Mouse (Mus musculus): Measurements from ENCODE around the gene Emc6.

The Emc6 gene

GRCm38 (mm10) chr11:73176608-73177508, at the start of gene Emc6, which contains the start of gene Tax1bp3:
TSS of gene Emc6 (minus strand) at chr11:73177037.
TSS of gene Tax1bp3 (plus strand) at chr11:73177083.
- peak; percentile 85 for DNase-seq (ENCODE audit: low spot score)

DNA sequence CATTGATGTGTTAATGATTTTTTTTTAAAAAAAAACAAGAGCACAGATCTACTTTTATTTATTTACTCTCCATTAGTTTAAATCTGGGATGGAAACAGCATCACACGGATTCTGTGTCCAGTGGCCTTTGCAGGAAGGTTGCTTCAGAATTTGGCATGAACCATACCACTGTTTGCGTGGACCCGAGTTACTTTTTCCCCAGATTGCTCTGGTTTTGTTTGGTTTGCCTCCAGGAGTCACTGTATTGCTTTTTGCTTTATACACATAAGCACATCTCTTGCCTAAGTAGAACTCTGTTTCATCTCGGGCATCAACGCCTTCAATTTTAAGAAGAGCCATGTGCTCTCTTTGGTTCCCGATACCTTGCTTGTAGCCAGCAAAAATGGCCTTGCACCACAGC, 49.0 kb upstream of the Emc6 start:
- DNase-seq (ENCODE audit: low spot score), result no peak

DNA sequence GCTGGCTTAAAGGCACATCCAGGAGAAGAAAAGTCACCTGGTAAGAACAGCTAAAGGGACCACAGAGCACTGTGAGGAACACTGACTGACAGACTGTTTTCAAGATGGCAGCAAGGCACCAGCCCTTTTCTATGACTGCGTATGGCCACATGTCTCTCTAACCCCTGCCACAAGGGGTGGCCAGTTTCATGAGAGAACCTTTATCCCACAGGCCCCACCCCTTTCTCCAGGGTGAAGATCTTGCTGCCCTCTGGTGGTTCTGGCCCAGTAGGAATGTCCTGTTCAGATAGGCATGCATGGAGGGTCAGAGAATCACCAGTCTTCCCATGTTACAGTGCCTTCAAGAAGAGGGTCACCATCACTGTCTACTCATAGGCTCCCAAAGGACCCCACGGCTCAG, 47.1 kb upstream of the Emc6 start:
- no peak for DNase-seq (ENCODE audit: low spot score)

DNA sequence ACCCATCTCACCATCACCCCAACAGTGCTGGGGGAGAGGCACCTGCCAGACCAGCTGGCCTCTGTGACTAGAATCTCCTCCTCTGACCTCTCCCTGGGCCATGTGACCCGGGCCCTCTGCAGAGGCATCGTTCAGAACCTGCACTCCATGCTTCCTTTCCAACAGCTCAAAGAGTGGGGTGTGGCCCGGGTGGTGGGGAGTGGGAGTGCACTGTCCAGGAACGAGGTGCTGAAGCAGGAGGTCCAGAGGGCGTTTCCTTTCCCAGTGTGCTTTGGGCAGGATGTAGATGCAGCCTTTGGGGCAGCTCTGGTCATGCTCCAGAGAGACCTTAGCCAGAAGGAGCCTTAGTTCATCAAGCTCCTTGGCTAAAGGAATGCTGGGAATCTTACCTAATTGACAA, 46.0 kb upstream of the Emc6 start:
- DNase-seq (ENCODE audit: low spot score), result no peak

DNA sequence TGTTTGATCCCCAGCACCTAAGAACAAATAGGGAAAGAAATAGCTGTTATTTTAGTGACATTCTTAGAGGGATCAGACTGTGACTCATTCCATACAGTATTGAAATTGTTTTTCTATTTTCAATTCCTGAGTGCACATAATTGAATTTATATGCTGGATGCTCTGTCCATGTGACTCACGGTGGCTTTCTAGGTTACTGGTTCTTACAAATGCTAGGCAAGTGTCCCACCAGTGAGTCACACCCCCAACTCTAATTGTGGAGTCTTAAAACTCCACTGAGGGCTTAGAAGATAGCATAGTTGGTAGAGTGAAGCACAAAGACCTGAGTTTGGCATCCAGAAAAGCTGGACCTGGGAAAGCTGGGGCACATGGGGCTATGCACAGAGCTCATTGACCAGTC, 43.8 kb upstream of the Emc6 start:
- DNase-seq (ENCODE audit: low spot score), result no peak

DNA sequence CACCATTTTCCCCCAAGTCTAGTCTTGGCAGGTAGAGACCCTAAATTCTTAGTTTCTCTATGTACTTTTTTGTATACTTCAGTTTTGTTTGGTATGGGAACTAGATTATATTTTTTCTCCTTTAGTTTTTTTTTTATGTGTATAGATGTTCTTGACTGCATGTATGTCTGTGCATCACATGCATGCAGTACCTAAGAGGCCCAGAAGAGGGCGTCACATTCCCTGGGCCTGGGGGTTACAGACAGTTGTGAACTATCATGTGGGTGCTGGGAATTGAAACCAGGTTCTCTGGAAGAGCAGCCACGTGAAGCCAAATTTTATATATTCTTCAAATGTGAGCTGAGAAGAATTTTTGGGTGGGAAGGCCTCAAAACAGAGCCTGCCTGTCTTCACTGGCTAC, 42.8 kb upstream of the Emc6 start:
- no peak for DNase-seq (ENCODE audit: low spot score)

- DNase-seq (ENCODE audit: low spot score), result no peak
These were observed 37.1 kb upstream of the Emc6 start for GRCm38 (mm10) chr11:73213956-73214355.

DNA sequence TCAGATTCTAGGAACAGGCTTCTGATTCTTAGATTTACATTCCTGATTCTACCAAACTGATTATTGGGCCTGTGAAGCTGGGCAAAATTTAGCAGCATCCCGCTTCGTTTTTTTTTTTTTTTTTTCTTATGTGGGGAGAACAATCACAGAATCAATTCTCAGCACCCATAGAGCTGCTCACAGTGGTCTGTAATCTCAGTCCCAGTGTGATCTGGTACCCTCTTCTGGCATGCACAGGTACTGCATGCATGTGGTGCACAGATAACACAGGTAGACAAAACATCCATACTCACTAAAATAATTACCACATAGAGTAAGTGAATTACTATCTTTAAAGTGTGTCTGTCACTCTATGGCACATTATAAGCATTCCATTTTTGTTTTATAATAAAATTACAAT, 30.8 kb upstream of the Emc6 start:
- DNase-seq (ENCODE audit: low spot score), result no peak

DNA sequence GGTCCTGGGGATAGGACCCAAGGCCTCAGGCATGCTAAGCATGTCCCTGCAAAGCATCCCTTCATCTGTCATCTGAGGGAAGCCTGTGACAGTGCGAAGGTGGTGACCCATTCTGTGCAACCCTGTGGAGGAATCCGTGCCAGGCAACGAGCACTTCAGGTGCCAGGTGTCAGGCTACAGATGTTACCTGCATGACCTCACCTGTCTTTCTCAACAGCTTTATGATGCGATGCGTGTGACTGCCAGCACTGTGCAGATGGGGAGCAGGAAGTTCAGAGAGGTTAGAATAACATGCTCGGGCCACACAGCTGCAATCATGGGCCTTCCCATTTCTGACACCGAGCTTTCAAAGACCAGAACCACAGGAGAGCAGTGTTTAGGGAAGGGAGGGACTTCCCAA, 28.4 kb upstream of the Emc6 start:
- no peak for DNase-seq (ENCODE audit: low spot score)

- DNase-seq (ENCODE audit: low spot score), result no peak
These were observed 27.1 kb upstream of the Emc6 start for GRCm38 (mm10) chr11:73203895-73204294.

DNA sequence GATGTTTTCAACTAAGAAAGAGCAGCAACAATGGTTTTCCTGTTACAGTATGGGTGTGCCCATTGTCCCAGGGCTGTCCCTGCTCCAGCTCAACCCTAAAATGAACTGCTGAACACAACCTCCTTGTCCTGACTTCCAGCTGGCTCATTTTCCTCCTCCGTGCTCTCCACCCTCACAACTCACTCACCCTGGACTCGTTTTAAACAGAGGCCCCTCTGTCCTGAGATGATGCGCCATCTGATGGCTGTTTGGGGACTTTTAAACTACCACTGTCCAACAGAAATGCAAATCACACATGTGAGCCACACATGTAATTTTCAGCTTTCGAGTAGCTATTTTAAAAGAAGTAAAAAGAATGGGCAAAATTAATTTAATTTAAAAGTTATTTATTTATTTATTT, 24.8 kb upstream of the Emc6 start:
- no peak for DNase-seq (ENCODE audit: low spot score)

DNA sequence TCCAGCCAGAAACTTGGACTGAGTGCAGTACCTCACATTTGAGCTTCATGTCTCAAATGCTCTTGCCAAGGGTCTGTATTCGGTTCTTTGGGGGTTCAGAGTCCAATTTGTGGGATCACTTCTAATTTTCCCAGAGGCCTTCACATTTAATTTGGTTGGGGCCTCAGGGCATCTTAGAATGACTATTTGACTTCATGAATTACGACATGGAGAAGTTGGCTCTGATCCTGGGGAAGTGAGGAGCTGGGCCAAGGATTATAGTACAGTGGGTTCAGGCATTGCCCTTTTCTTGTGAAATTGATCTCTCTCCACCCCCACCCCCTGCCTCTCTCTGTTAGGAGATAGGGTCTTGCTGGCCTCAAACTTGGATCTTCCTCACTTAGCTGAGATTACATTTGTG, 24.2 kb upstream of the Emc6 start:
- DNase-seq (ENCODE audit: low spot score), result no peak

GRCm38 (mm10) chr11:73199879-73200278, 23.0 kb upstream of the Emc6 start:
- DNase-seq (ENCODE audit: low spot score), result no peak

DNA sequence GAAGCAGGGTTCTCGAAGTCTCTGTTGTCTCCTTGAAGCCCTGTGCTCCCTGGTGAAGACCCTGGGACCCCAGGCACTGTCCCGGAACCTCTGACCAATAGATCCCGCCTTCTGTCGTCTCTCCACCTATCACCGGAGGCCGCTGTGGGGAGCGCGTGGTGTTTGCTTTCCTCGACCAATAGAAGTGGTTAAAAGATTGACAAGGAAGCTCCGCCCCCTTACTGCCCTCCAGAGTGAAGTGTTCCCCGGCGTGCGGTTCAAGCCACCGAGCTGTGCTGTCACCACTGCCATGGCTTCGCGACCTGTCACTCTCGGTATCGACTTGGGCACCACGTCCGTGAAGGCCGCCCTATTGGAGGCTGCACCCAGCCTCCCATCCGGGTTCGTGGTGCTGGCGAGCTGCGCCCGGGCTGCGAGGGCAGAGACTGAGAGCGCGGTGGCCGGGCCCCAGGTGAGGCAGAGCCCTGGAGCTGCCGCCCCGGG, 22.4 kb upstream of the Emc6 start, which contains the start of gene Shpk:
Gene Shpk, plus strand, starts transcription at position 231 of the 483 bp plus-strand sequence.
- peak; percentile 76 for DNase-seq (ENCODE audit: low spot score)

DNA sequence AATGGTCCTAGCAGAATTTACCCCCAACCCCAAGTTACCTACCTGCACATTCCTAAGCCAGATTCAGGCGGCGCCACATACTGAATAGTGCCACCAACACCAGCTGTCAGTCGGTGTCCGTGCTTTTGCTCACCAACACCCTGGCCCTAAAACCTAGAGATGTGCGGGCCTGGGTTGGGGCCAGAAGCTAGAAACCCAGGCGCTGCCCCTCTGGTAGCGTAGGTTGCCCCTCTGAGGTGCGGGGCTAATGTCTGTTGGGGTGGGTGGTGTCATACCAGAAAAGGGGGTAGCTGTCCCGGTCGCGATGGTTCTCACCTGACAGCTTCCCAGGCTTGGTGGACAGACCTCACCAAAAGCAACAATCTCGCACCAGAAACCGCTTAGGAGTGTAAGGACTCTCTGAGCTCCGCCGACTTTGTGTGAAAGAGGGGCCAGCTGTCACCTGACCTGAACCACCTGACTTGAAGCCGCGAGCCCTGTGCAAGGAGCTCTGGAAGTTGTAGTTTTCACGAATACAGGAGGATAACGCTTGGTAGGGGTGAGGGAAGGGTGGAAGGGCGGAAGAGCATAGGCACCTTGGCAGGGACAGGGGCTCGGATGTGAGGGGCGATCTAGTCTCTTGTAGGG, 21.9 kb upstream of the Emc6 start, which contains the start of gene Ctns:
Gene Ctns, minus strand, starts transcription at position 440 of the 627 bp plus-strand sequence.
- DNase-seq (ENCODE audit: low spot score), result peak; percentile 41

DNA sequence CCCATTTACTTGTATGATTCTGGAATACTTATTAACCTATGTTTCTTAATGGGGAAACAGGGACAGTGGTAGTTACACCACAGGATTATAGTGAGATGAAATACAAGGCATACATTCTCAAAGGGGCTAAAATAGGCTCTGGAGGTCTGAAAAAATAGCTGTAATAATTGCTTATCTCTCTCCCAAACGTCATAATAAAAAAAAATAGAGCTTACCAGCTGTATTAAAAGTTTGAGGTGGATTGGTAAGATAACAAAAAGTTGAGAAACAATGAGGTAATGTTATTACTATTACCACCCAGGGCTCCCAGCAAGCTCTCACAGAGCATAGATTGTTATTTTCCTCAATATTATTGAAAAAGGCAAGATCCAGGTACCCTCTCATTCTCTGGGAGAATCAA, 21.4 kb upstream of the Emc6 start:
- DNase-seq (ENCODE audit: low spot score), result no peak

DNA sequence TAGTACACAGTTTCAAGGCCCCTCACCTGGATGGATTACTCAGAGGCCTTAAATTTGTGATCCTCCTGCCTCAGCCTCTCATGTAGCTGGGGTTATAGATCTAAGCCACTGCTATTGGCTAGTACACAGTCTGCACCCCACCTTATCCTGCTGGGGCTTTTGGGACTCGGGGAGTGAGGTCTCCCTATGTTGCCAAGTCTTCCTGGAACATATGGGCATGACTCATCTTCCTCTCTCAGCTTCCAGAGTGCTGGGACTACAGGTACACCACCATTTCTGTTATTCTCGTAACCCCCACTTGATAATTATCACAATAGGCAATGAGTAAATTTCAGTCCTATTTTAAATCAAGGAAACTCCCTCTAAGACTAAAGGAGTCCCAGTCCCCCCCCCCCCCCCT, 17.6 kb upstream of the Emc6 start:
- no peak for DNase-seq (ENCODE audit: low spot score)

GRCm38 (mm10) chr11:73193047-73193446, 16.2 kb upstream of the Emc6 start:
- DNase-seq (ENCODE audit: low spot score), result no peak

DNA sequence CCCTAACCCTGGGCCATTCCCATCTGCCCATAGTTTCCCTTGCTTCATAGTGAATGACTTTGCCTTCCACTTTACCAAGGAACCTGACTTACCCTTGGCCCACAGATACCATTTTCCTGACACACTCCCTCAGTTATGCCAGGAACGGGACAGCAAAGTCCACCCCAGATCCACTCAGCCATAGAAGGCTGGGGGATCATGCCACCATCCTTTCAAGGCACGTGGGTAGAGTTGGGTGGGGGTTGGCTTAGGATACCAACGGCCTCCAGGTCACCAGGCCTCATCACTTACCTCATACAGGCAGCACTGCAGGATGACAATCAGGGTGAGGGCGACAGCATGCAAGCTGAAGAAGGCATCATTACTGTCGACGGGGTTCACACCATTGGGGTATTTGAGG, 10.4 kb upstream of the Emc6 start:
- DNase-seq (ENCODE audit: low spot score), result no peak

GRCm38 (mm10) chr11:73185872-73186615, 9.2 kb upstream of the Emc6 start:
- DNase-seq (ENCODE audit: low spot score), result no peak

GRCm38 (mm10) chr11:73177895-73178294, 1.1 kb upstream of the Emc6 start:
- no peak for DNase-seq (ENCODE audit: low spot score)

DNA sequence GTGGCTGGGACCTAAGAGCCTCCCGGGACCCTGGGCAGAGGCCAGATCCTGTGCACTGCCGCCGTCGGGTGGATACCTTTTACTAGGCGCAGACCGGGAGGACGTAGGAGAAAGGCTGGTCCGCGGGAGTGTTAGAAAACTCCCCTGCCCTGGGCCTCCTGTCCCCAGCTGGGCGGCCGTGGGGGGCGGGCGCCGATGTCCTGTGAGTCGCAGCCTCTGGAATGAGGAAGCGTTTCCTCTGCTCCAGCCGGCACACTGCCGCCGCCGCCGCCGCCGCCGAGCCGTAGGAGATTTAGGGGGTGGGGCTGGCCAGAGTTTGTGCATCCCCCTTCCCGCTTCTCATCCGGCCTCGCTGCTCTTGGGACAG, 655 bp upstream of the Emc6 start:
- DNase-seq (ENCODE audit: low spot score), result peak; percentile 53

GRCm38 (mm10) chr11:73176186-73176585, 651 bp downstream of the Emc6 start:
- no peak for DNase-seq (ENCODE audit: low spot score)

All from urinary bladder, postnatal 10 days (tissue).